In the genomic region with DNA sequence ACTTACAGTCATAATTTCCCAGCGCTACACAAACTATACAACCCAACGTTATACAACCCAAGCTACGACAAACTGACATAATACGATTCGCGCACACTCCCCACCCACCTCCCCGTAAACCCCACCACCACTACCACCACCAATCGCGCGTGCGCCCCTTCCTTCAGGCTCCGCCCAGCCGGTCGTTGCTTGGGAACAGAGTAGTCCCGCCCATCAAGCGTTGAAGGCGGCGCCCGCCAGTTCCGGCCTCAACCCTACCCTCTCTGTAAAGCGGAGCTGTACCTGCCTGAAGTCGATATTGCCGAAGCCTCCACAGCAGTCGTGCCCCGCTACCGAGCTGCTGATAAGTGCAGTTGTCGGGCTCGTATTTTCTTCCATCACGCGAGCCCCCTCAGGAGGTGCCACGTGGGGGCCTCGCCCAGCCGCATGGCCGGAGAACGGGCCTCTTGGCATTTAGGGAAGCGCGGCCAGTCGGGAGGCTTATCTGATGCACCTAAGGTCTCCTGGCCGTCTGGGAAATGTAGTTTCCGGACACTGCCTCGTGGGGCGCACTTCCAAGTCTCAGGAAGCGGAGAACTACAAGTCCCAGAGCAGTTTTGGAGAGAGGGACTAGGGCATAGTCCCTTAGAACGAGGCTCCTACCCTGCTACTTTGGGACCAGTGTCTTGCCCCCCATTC, we compare ENCODE assay signal across 8 mouse cellular contexts. TPM values are rescaled to one million over a fixed set of nuclear protein-coding genes. Genes with fewer than 3 reads are reported as not detected.
DNase-seq lines count a peak whose midpoint lies in the region; ATAC-seq lines count a peak whose summit lies in the region.

Gene Pemt (minus strand): TSS at position 432 of the 678 bp plus-strand sequence.

- peak within 1 kb of the TSS; percentile 87 for H3K27ac ChIP-seq in hindbrain, embryonic 14.5 days

- H3K27me3 ChIP-seq in hindbrain, embryonic 14.5 days (ENCODE audit: control insufficient read depth, insufficient read depth, low read length) = no peaks in the 10 kb centered on the region

- peak within 1 kb of the TSS; percentile 45 for H3K4me3 ChIP-seq in hindbrain, embryonic 14.5 days (replicated peaks; ENCODE audit: low read length)

- H3K9ac ChIP-seq in hindbrain, embryonic 14.5 days = peak within 1 kb of the TSS; percentile 57

- ATAC-seq in hindbrain, embryonic 14.5 days (ENCODE audit: low FRiP score) = peak; percentile 99

- no peaks in the 10 kb centered on the region for H3K9me3 ChIP-seq in hindbrain, embryonic 14.5 days (ENCODE audit: control insufficient read depth, low read length)

- under 1% methylated on average over 44 of the region's 44 CpGs for WGBS in hindbrain, embryonic 14.5 days

- H3K36me3 ChIP-seq in hindbrain, embryonic 14.5 days (replicated peaks; ENCODE audit: control insufficient read depth, insufficient read depth) = no peaks in the 10 kb centered on the region

- peaks cover 6% of the 10 kb centered on the region for H3K4me1 ChIP-seq in hindbrain, embryonic 14.5 days (replicated peaks; ENCODE audit: control insufficient read depth, insufficient read depth, low read length)

- peak within 1 kb of the TSS; percentile 63 for H3K4me2 ChIP-seq in hindbrain, embryonic 14.5 days (replicated peaks)

- DNase-seq in R1 (ENCODE audit: low read depth, low spot score) = peak; percentile 99
- peak; percentile 95 to 96 for DNase-seq in cerebellum, postnatal 25 days
- DNase-seq in frontal cortex, postnatal 25 days (ENCODE audit: low spot score in 2 of 2) = peak; percentile 91 to 96
- DNase-seq in hindbrain, embryonic 14.5 days (ENCODE audit: low spot score) = peak; percentile 96
- peak; percentile 94 for DNase-seq in layer of hippocampus, postnatal 36 days
- peak; percentile 98 for DNase-seq in lung, postnatal 36 days
- peak; percentile 99 for DNase-seq in retina, postnatal 1 day
- peak; percentile 91 to 93 for DNase-seq in urinary bladder, adult 18-20 months (ENCODE audit: low spot score in 2 of 2)

RNA-seq across cellular contexts. Expression of gene Pemt, which starts in this region (rescaled TPM):
- 7.7 and 7.9 TPM in 2 replicates for polyA plus RNA-seq in hindbrain, embryonic 14.5 days (2014; fragmentation: Nextera tagmentation; extraction: Ambion mirVana)
- total RNA-seq in layer of hippocampus, postnatal 36 days (2021) = 1 to 10 TPM; 4.6 to 5.6 TPM

Comparison
In these comparisons a context has a peak if more than half of its experiments do, and no peak if none do; other contexts are left out.
1. Peak in every context shown above with its lines: DNase-seq, ATAC-seq, H3K4me3 ChIP-seq and H3K27ac ChIP-seq.